Mouse (Mus musculus): ENCODE data around the gene Birc3. TPM values are rescaled to one million over a fixed set of nuclear protein-coding genes. Genes with fewer than 3 reads are reported as not detected.
"Not testable (repeated sequence)": the region's sequence is repeated elsewhere in the genome, so short reads cannot be mapped to it uniquely, and the experiment has no call there.

Birc3 gene
- polyA plus RNA-seq, 1 experiment from 2014 or later: 7.9 TPM

DNA sequence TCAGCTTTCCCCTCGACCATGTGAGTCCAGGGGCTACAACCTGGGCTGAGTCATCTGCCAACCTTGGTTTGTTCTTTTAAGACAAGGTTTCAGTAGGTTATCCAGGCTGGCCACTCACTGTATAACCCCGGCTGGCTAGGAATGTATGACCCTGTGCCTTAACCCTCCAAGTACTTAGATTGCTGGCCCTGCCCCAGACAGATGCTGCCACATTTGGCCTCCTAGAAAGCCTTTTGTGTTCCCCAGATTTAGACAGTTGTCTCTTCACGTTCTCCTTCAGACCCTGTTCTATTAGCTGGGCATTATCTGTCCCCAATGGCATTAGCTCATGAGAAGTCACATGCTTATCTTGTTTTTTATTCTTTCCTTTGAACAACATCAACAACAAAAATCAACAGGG lies 17.1 kb downstream of the Birc3 start:
- H3K27ac ChIP-seq: no peak overlapping the region
- H3K4me1 ChIP-seq: no peaks in the 10 kb centered on the region
- WGBS: 63% methylated on average over 3 of the region's 3 CpGs
- no peak for ATAC-seq (replicated peaks; ENCODE audit: low FRiP score)
- 0 out of 2 replicates have a peak, but pooled peaks cover under 1% of the 10 kb centered on the region for H3K36me3 ChIP-seq
- no peak overlapping the region for H3K9ac ChIP-seq
- H3K4me2 ChIP-seq: no peak overlapping the region
- H3K9me3 ChIP-seq (replicated peaks): no peaks in the 10 kb centered on the region
- no peak overlapping the region for H3K4me3 ChIP-seq (replicated peaks)
- H3K27me3 ChIP-seq: no peaks in the 10 kb centered on the region

DNA sequence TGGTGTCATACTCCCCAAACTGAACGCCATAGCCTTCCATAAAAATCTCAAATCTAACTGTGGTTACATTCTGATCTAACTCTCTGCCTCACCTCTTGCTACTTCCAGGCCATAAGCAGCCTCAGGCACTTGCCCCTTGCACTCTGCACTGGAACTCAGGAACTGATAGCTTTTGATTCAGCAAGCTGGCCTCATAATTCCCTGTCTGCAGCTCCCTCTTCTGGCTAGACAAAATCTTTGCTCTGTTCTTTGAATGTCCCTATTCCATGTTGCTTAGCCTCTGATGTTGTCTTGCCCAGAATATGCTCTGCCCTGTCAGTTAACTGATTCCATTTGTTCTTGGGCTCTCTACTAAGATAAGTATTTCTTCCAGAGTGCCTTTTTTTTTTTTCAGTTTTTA lies 17.6 kb downstream of the Birc3 start:
- no peaks in the 10 kb centered on the region for H3K4me1 ChIP-seq
- H3K27ac ChIP-seq: no peak overlapping the region
- 21% methylated on average over 1 of the region's 1 CpGs for WGBS
- H3K4me2 ChIP-seq: no peak overlapping the region
- ATAC-seq (replicated peaks; ENCODE audit: low FRiP score): peak; percentile 37; the same call in 1 of the 2 replicates
- H3K4me3 ChIP-seq (replicated peaks): no peak overlapping the region
- H3K36me3 ChIP-seq: 0 out of 2 replicates have a peak, but pooled peaks cover 6% of the 10 kb centered on the region
- no peaks in the 10 kb centered on the region for H3K27me3 ChIP-seq
- H3K9me3 ChIP-seq (replicated peaks): no peaks in the 10 kb centered on the region
- H3K9ac ChIP-seq: no peak overlapping the region

DNA sequence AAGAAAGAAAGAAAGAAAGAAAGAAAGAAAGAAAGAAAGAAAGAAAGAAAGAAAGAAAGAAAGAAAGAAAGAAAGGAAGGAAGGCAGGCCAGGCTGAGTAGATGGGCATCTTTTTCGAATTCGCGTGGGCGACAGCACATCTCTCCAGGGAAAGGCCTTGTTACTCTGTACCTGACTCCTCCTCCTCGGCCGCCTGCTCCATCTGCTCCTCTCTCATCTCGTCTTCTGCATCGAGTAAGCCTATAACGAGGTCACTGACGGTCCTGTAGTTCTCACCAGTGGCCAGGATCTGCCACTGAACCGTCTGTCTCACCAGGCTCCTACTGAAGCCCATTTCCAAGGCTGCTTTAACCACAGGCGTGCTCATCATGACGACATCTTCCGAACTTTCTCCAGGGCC lies 18.8 kb downstream of the Birc3 start:
- H3K27ac ChIP-seq; H3K9me3 ChIP-seq (replicated peaks); H3K4me2 ChIP-seq; H3K4me1 ChIP-seq; ATAC-seq (replicated peaks; ENCODE audit: low FRiP score); H3K27me3 ChIP-seq; H3K36me3 ChIP-seq; H3K4me3 ChIP-seq (replicated peaks); H3K9ac ChIP-seq: not testable (repeated sequence)
- 79% methylated on average over 14 of the region's 14 CpGs for WGBS

DNA sequence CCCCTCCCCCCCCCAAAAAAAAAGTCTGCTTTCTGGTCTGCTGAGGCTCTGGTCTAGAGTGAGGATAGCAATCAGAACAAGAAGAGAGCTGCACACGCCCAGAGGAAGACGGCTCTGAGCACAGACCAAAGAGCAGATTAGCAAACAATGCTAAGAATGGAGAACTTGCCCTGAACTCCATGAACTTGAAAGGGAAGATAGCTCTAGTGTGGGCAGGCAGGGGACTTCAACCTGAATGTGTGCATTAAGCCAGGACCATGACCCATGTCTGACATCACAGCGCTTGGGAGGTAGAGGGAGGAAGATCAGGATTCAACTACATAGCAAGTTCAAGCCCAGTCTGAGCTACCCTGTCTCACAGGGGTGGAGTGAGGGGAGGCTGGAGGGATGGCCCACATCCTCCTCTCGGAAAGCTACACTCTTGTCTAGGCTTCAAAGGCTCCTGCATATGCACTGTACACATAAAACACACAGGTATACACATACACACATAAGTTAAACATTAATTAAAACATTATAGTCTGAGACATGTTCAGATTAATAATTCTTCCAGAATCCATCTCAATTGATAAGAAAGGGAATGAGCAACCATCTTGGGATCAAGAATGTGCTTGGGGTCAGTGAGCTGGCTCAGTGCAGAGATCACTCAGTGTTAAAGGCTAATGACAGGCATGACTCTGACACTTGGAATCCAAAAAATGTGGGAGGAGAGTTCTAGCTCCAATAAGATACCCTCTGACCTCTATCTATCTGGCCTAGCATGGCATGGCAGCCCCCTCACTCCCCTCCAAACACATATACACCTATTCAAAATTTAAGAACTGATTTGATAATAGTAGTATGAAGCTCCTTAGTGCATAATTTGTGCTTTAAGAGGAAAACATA lies 20.4 kb downstream of the Birc3 start:
- Histone ChIP-seq H3K36me3 (0 out of 2 replicates have a peak, but pooled peaks cover 6% of the 10 kb centered on the region), H3K27ac (no peak overlapping the region), H3K27me3 (no peaks in the 10 kb centered on the region), H3K4me2 (no peak overlapping the region), H3K9ac (no peak overlapping the region), H3K4me3 (replicated peaks) (no peak overlapping the region), H3K4me1 (no peaks in the 10 kb centered on the region), H3K9me3 (replicated peaks) (no peaks in the 10 kb centered on the region)
- ATAC-seq (replicated peaks; ENCODE audit: low FRiP score): peak; percentile 52
- WGBS: 86% methylated on average over 4 of the region's 4 CpGs

DNA sequence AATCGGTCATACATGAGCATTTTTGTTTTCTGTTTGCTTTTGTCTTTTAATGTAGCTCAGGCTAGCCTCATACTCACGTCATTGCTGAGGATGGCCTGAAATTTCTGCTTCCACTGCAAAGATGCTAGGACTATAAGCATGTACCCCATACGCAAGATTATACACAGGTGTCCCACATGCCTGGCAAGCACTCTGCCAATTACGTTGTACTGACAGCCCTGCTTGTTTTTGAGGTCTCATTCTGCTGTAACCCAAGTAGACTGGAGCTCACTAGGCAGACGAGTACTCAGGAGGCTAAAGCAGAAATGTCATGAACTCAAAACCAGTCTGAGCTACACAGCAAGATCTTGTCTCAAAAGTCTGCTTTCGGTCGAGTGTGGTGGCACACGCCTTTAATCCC lies 21.1 kb downstream of the Birc3 start:
- no peaks in the 10 kb centered on the region for H3K4me1 ChIP-seq
- no peak for ATAC-seq (replicated peaks; ENCODE audit: low FRiP score)
- WGBS: 83% methylated on average over 8 of the region's 8 CpGs

DNA sequence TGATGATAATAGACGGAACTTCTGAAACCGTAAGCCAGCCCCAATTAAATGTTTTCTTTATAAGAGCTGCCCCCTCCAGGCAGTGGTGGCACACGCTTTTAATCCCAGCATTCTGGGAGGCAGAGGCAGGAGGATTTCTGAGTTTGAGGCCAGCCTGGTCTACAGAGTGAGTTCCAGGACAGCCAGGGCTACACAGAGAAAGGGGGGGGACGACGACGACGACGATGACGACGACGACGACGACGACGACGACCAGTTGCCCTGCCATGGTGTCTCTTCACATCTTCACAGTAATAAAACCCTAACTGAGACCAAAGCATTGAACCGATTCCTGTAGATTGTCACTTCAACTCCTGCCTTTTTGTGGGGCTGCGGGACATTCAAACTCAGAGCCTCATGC lies 24.8 kb downstream of the Birc3 start:
- H3K27ac ChIP-seq: no peak overlapping the region
- ATAC-seq (replicated peaks; ENCODE audit: low FRiP score): no peak
- 0 out of 2 replicates have a peak, but pooled peaks cover 6% of the 10 kb centered on the region for H3K36me3 ChIP-seq
- no peaks in the 10 kb centered on the region for H3K4me1 ChIP-seq
- H3K9ac ChIP-seq: no peak overlapping the region
- H3K4me3 ChIP-seq (replicated peaks): no peak overlapping the region
- no peak overlapping the region for H3K4me2 ChIP-seq
- no peaks in the 10 kb centered on the region for H3K9me3 ChIP-seq (replicated peaks)
- WGBS: 92% methylated on average over 18 of the region's 18 CpGs
- H3K27me3 ChIP-seq: no peaks in the 10 kb centered on the region

More for the DNA sequence above, 21.1 kb downstream of the Birc3 start:
- Histone ChIP-seq H3K4me2 (no peak overlapping the region), H3K27ac (no peak overlapping the region), H3K27me3 (no peaks in the 10 kb centered on the region), H3K9ac (no peak overlapping the region), H3K9me3 (replicated peaks) (no peaks in the 10 kb centered on the region), H3K4me3 (replicated peaks) (no peak overlapping the region), H3K36me3 (0 out of 2 replicates have a peak, but pooled peaks cover 6% of the 10 kb centered on the region)

DNA sequence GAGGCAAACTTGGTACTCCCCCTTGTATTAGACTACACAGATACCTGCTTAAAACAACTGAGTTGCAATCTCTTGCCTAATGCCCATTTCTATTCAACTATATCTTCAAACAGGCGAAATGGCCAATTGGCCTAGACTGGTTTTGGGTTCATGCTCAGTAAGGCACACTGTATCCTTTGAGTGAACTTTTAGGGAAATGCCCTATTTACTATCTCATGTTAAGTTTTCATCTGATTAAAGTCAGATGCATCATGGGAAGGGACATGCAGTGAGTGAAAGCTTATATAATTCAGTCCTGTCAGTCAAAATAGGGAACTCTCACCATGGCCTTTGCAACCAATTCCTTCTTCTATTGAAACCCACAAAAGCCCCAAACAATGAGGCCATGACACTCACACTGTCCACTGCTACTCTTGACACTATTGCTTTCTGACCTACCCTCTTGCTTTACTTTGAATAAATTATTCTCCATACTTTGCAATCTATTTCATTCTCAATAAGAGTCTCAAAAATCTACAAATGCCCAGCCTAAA lies 26.3 kb downstream of the Birc3 start:
- Histone ChIP-seq H3K4me2 (no peak overlapping the region), H3K9ac (no peak overlapping the region), H3K27ac (no peak overlapping the region), H3K27me3 (no peaks in the 10 kb centered on the region), H3K4me3 (replicated peaks) (no peak overlapping the region), H3K36me3 (0 out of 2 replicates have a peak, but pooled peaks cover 6% of the 10 kb centered on the region), H3K4me1 (no peaks in the 10 kb centered on the region), H3K9me3 (replicated peaks) (no peaks in the 10 kb centered on the region)
- ATAC-seq (replicated peaks; ENCODE audit: low FRiP score): no peak
- WGBS: 93% methylated on average over 1 of the region's 1 CpGs

DNA sequence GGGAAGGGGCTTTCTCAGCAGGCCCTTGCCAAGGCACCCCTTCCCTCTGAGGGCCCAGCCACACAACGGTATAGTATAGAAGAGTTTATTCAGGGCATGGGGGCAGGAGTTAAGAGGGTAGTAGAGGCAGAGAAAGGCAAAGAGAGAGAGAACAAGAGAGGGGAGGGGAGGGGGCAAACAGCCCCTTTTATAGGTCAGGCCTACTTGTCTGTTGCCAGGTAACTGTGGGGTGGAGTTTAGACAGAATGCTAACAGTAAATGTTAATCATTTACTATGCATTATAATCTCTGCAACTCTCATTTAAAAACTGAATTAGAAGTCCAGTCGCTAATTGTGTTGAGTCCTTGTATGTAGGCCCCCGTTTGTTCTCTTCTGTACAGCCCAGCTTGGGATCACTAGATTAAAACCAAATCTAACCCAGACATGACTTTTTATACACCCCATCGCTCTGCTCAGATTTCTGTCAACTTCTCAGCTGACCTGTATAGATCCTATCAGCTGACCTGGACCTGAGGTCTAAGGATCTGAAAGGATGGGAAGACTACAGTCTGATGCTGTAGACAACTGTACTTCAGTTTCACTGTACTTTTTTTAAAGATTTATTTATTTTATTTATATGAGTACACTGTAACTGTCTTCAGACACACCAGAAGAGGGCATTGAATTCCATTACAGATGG lies 27.6 kb downstream of the Birc3 start:
- no peak overlapping the region for H3K4me3 ChIP-seq (replicated peaks)
- H3K9me3 ChIP-seq (replicated peaks): no peaks in the 10 kb centered on the region
- ATAC-seq (replicated peaks; ENCODE audit: low FRiP score): peak; percentile 65
- no peak overlapping the region for H3K4me2 ChIP-seq
- H3K27me3 ChIP-seq: no peaks in the 10 kb centered on the region
- no peaks in the 10 kb centered on the region for H3K4me1 ChIP-seq
- WGBS: 67% methylated on average over 4 of the region's 4 CpGs
- H3K9ac ChIP-seq: no peak overlapping the region
- no peaks in the 10 kb centered on the region for H3K36me3 ChIP-seq
- 0 out of 2 replicates have a peak overlapping the region, but pooled peaks have one; percentile 9 for H3K27ac ChIP-seq

DNA sequence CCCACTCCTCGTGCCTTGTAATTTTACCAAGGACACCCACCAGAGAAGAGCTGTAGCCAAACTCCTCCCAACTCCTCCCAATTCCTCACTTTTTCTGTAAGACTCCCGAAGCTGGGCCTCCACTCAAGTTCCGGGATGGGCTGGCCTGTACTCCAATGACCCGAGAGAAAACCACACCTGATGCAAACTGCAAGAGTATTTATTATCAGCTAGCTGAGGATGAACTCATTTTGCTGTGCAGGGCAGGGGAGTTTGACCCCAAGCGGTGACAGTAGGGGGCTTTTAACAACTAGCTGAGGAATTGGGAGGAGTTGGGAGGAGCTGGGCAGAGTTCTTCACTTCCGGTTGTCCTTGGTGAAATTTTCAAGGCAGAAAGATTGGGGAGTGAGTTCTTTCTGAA lies 31.8 kb downstream of the Birc3 start:
- no peaks in the 10 kb centered on the region; the same call in 1 of the 2 replicates for H3K4me1 ChIP-seq
- no peaks in the 10 kb centered on the region for H3K9me3 ChIP-seq (replicated peaks)
- no peak for ATAC-seq (replicated peaks; ENCODE audit: low FRiP score)
- H3K9ac ChIP-seq: no peak overlapping the region
- no peak overlapping the region for H3K4me2 ChIP-seq
- H3K27ac ChIP-seq: no peak overlapping the region
- H3K36me3 ChIP-seq: no peaks in the 10 kb centered on the region
- H3K27me3 ChIP-seq: no peaks in the 10 kb centered on the region
- no peak overlapping the region for H3K4me3 ChIP-seq (replicated peaks)
- WGBS: 63% methylated on average over 6 of the region's 6 CpGs

DNA sequence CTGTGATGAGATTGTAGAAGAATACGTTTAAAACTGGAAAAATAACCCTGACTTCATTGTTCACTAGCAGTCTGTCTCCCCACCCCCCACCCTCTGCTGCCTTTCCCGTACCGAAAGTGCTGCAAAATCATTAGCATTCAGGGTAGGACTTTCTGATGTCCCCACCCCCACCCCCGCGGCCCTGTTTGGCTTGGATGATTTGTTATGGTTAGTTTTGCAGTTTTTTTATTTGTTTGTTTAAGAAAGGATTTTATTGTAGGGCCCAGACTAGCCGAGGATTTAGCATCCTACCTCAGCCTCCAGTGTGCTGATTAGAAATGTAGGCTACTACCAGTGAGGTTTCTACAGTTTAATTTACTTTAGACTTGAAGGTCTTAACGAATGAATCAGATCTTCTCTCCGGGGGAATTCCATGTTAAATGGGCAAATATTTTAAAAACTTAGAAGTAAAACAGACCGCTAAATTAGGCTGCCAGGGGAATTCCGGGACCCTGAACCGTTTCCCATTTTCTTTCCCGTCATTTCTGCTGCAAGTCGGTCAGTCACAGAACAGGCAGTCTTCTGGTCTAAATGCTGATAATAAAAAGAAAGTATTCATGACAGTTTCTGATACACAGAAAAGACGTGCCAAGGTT lies 35.1 kb downstream of the Birc3 start:
- H3K36me3 ChIP-seq: peaks cover 19% of the 10 kb centered on the region
- H3K4me2 ChIP-seq: peak overlapping the region; percentile 74
- no peaks in the 10 kb centered on the region for H3K9me3 ChIP-seq (replicated peaks)
- peaks cover 15% of the 10 kb centered on the region for H3K4me1 ChIP-seq
- H3K27me3 ChIP-seq: no peaks in the 10 kb centered on the region
- peak overlapping the region; percentile 70 for H3K4me3 ChIP-seq (replicated peaks)
- H3K9ac ChIP-seq: peak overlapping the region; percentile 81
- peak overlapping the region; percentile 98 for H3K27ac ChIP-seq
- 18% methylated on average over 14 of the region's 14 CpGs for WGBS
- ATAC-seq (replicated peaks; ENCODE audit: low FRiP score): peak; percentile 4; the same call in 1 of the 2 replicates

DNA sequence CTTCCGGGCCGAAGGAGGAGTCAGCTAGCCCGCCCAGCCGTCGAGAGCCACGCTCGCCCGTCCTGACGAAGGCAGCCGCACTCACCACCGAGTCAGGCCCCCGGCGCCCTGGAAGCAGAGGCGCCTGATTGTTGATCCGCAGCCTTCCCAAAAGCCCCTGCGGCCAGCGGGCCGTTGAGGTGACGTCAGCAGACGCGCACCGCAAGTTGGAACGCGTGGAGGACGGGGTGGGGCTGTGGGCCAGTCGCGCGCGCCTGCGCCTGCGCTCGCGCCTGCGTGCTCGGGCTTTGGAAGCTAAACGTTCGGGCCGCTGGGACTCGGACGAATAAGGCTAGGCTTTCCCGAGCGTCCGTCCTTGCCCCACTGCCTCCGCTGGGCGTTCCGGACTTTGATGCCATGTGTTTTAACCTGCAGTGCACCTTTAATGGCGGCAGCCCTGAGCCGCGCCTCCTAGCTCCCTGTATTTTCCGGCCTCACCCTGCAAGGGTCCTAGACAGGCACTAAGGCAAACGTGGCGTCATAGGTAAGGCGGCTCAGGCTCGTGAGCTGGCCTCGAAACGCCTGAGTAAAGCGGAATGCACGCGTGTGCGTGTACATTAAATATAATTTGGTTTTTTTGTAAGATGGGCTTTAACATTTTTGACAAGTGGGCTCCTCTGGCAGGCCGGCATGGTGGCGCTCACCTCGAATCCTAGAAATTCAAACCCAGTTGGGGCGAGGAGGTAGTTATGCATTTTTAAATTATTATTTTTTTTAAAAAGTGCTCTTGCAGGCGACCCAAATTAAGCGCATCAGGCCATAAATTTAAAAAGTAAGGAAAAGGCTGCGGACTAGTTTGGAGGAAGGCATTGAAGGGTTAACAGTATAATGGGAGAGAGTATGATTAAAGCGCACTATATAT lies 35.8 kb downstream of the Birc3 start, which contains the start of gene Birc2:
TSS of gene Birc2 (minus strand) at position 160 of the 901 bp plus-strand sequence.
- peak; percentile 98 for ATAC-seq (replicated peaks; ENCODE audit: low FRiP score)
- no peaks in the 10 kb centered on the region for H3K27me3 ChIP-seq
- H3K9ac ChIP-seq: peak within 1 kb of the TSS; percentile 81
- under 1% methylated on average over 68 of the region's 68 CpGs for WGBS
- no peaks in the 10 kb centered on the region for H3K9me3 ChIP-seq (replicated peaks)
- H3K4me1 ChIP-seq: peaks cover 20% of the 10 kb centered on the region
- H3K27ac ChIP-seq: peak within 1 kb of the TSS; percentile 98
- peaks cover 24% of the 10 kb centered on the region for H3K36me3 ChIP-seq
- H3K4me3 ChIP-seq (replicated peaks): peak within 1 kb of the TSS; percentile 70
- peak within 1 kb of the TSS; percentile 74 for H3K4me2 ChIP-seq

Measured in kidney, embryonic 15.5 days (tissue).